Mouse (Mus musculus): ENCODE measurements around the gene Sowahd. TPM values are rescaled to one million over a fixed set of nuclear protein-coding genes. Genes with fewer than 3 reads are reported as not detected.
"Not testable (repeated sequence)": the region's sequence is repeated elsewhere in the genome, so short reads cannot be mapped to it uniquely, and the experiment has no call there.

Gene Sowahd
- not detected in 2 replicates for polyA plus RNA-seq (2012; rRNA removed)

DNA sequence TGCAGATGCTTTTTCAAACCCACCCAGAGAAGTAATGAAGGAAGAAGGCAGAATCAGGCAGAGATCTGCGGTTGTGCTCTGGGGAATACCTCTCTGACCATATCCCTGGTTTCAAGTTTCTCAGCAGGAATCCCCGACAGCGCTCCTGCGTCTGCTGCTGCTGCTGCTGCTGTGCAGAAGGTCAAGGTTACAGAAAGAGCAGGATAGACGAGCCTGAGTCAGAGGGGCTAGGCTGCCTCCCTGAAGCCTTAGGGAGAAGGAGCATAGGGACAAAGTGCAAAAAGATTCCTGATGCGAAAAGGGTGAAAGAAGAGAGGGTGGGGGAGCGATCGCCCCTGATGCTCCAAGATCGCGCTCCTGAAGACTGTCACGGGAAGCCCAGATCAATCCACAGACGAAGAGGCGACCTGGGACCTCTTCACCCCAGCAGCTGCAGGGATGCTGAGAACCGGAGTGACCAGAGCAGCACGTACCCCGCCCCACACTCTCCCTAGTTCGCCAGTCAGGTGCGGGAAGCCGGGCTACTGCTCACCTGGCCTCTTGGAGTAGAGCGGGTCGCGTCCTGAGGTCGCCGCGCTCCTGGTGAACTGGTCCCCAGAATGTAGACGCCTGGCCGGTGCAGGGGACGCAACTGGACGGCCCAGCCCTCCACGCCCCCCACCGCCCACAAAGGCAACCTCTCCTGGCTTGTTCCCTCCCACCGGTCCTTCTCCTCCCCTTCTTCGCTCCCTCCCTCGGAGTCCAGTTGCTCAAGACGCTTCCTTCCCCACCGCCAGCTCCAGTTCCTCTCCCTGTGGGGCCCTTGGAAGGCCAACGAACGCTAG lies at the start of gene Sowahd:
Gene Sowahd, plus strand, starts transcription at position 780 of the 824 bp plus-strand sequence.
- no peak for DNase-seq (ENCODE audit: low spot score)

DNA sequence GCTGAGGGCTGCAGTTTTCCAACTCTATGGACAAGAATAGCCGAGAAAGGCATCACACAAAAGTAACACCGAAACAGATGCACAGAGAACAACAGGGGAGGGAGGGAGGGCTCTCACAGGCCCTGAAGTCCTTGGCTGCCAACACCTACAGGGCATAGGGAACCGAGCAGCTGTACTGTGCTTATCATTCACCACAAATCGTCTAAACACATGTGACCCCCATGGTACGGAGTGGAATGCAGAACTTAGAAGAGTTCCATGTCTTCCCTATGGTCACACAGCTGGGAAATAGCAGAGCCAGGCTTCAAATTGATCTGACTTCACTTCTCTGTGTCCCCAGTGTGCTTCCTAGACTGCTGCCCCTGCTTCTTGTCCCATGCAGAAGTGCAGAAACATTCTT lies 34.8 kb upstream of the Sowahd start:
- no peak for DNase-seq (ENCODE audit: low spot score)

DNA sequence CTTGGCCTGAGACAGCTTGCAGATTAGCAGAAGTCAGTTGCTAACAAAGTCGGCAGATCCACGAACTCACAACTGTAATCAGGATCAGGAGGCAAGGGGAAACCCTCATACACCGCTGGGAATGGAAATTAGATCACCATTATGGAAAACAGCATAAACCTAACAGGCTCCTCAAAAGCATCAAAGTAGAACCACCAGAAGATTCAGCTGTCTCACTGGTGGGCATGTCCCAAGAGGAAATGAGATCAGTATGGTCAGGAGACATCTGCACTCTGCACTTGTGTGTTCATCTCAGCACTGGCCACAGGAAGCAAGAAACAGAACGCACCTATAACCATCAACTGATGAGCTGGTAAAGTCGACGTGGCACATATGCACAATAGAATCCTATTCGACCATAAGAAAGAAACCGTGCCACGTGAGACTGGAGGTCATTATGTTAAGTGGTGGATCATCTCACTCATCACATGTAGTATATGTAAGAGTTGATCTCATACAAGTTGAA lies 30.4 kb upstream of the Sowahd start:
- DNase-seq (ENCODE audit: low spot score): no peak

DNA sequence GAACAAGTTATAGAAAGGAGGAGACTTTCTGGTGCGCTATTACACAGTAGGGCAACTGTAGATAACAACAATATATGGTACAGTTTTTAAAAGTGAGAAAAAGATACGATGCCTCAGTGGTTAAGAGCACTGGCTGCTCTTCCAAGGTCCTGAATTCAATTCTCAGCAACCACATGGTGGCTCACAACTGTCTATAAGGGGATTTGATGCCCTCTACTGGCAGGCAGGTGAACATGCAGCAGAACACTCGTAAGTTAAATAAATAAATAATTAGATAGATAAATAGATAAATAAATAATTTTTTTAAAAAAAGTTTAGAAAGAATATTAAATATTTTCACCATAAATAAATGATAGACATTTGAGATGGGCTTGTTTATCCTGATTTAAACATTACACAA lies 29.6 kb upstream of the Sowahd start:
- DNase-seq (ENCODE audit: low spot score): no peak

DNA sequence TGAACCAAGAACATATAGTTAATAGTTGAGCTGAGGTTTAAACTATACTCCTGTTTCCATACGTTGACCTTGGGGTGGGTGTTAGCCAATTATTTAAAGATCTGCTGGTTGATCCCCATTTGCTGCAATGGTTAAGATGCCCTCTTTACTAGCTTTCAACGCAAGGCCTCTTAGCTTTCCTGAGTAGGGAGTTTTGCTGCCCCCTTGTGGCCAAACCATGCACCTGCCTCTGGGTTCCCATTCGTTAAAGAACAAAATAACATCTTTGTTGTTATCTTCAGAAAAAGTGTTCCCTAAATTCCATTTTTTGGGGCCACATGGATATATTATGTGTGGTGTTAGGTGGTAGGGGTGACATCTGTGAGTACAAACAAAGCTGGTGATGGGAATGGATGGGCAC lies 26.0 kb upstream of the Sowahd start:
- DNase-seq (ENCODE audit: low spot score): peak; percentile 27

DNA sequence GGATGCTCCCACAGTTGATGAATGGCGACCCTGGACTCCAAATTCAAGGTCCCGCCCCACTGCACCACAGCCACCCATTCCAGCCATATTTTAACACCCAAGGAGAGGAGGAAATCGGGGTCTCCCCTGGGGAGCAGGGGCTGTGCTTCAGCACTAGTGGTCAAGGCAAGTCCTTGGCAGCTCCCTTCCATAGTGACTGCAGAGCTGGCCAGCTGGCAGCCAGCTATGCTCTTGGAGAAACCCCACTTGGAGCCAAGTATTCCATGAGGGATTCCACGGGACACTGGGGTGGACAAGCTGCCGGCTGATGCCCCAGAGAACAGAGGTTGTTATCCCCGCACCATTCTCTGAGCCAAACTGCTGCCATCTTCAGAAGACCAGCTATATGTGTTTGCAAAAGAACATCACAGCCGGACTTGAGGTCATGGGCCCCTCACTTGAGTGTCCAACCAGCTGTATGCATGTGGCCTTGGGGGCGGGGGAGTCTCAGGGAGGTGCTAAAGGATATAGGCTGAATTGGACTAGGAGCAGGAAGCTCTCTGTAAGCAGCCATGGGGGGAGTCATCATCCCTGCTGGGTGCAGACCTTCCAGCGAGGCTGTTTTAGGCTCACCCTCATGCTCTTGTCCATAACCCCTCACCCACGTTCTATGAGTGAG lies 24.9 kb upstream of the Sowahd start:
- no peak for DNase-seq (ENCODE audit: low spot score)

DNA sequence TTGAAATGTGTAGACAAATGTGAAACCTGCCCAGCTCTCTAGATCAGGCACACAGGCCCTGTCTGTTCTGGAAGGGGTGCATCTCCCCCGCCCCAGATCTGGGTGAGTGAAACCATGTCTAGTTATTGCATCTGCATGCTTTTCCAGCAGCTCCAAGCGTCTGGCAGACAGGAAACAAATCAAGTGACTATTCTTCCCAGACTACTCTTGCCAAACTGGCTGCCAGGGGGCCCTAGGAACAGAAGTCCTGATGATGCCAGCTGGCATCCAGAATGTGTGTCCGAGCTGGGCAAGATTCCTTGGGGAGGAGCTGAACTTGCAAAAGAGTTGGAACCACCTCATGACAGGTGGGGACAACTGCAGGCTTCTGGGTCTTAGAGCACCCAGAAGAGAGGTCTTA lies 20.3 kb upstream of the Sowahd start:
- DNase-seq (ENCODE audit: low spot score): no peak

DNA sequence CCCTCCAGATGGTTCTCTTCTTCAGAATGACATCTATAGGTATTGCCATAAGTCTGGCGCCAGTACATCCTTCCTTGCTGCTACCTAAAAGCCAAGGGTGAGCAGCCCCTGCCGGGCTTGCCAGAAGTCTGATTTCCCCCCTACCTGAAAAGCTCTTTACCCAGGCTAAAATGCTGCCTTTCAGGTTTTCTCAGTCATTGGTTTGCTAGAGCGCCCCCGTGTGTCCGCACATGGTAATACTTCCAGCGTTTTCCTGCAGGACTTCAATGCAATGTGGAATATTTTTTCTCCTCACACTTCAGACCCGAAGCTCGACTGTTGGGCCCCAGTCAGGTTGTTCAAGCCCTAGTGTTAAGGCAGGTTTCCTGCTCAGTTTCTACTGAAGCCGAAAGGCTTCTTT lies 5.9 kb upstream of the Sowahd start:
- peak; percentile 38 for DNase-seq (ENCODE audit: low spot score)

DNA sequence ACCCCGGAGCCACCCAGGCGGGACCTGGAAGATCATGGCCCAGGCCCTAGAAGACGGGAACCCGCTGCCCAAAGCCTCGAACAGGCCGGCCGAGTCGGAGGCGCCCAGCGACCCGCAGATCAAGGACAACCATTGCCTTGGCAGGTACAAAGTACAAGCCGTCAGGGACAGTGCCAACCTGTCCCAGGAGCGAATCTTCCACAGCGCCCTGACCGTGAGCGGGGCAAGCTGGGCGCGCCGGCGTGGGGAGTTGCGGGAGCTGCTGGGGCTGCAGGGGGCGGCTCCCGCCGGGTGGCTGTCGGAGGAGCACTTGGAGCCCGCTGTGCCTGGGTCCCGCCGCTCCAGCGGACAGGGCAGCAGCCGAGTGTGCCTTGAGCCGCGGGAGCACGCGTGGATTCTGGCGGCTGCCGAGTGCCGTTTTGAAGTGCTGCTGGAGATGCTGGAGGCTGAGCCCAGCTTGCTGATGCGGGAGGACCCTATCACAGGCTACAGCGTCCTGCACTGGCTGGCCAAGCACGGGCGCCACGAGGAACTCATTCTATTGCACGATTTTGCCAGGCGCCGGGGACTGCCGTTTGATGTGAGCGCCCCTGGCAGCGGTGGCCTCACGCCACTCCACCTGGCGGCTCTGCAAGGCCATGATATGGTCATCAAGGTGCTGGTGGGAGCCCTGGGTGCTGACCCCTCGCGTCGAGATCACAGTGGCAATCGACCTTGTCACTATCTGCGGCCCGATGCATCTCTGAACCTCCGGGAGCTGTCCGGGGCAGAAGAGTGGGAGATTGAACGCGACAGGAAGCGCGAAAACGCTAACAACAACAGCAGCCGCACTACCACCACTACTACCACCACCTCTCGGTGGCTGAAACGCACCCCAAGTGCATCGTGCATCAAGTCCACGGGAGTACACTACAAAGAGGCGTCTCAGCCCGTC lies 512 bp downstream of the Sowahd start:
- peak; percentile 22 for DNase-seq (ENCODE audit: low spot score)

DNA sequence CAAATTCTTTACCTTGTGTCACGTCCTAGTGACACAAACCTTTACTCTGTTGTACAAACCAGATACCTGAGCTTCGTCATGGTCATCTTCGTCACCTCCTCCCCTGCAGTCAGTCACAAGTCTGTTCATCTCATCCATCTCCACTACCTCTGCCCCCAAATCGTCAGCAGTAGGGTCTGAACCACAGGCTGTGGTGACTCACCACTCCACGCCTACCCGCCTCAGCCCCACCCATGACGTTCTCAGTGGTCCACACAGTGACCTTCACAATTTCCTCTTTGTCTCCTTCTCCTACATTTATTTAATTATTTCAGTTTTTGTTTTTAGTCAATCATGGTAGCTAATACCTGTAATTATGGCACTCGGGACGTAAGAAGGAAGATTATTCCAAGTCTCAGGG lies 15.3 kb downstream of the Sowahd start:
- no peak for DNase-seq (ENCODE audit: low spot score)

DNA sequence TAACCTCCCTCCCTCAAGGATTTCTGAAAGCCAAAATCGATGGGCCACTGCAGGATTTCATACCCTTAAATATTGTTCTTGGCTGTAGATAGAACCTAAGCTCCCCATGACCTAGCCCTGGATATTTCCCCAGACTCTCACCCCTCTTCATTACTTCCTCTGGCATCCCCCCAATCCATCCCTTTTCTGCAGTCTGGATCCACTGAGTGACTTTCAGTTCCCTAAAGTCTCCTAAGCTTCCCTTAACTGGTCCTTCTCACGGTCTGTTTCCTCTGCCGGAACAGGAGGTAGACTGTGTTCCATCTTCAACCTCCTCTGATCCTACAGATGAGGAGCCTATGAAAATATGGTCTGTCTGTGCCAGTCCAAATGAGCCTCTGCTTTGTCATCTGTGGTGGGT lies 18.7 kb downstream of the Sowahd start:
- DNase-seq (ENCODE audit: low spot score): no peak

DNA sequence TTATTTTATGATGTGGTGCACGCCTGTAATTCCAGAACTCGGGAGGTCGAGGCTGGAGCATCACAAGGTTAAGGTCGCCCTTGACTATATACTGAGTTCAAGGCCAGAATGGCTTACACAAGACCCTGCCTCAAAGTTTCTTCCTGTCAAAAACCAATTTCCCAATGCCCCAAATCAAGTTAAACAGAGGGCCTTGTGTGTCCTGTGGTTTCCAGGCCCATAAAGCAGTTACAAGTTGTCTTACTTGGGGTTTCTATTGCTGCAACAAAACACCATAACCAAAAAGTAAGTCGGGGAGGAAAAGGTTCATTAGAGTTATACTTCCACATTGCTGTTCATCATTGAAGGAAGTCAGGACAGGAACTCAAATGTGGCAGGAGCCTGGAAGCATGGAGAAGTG lies 20.1 kb downstream of the Sowahd start:
- DNase-seq (ENCODE audit: low spot score): no peak

DNA sequence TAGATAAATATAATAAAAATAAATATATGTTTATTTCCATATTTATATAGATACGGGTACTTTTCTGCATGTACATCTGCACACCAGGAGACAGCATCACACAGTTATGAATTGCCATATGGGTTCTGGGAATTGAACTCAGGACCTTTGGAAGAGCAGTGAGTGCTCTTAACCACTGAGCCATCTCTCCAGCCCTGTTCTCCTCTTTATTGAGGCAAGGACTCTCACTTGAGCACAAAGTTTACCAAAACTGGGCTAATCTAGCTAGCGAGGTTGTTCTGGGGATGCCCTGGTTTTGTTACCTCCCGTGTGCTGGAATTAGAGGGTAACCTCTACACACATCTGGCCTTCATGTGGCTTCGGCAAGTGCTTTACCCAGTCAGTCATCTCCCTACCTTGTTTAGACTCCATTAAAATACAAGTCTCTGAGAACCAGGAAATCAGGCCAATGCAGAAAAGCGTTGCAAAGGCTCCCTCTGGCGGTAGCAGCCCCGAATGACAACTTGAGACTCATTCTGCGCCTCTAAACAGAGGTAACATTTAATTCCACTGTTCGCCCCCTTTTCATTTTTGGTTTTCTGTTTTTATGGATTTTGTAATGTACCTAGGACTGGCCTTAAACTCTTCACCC lies 25.7 kb downstream of the Sowahd start:
- DNase-seq (ENCODE audit: low spot score): peak; percentile 29

DNA sequence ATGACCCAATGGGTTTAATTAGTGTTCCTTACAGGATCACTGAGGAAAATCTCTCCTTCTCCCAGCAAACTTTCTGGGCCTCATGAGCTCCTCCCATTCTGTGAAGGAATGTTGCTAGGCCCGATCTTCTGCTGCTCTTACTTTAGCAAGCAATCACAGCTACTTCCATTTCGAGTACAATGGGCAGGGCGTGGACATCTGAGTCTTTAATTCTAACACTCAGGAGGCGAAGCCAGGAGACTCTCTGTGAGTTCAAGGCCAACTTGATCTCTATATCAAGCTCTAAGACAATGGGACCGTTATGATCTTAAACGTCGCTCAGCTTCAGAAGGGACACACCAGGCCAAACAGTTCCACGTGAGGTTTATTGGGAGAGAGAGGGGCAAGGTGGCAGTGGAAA lies 28.0 kb downstream of the Sowahd start:
- DNase-seq (ENCODE audit: low spot score): no peak

DNA sequence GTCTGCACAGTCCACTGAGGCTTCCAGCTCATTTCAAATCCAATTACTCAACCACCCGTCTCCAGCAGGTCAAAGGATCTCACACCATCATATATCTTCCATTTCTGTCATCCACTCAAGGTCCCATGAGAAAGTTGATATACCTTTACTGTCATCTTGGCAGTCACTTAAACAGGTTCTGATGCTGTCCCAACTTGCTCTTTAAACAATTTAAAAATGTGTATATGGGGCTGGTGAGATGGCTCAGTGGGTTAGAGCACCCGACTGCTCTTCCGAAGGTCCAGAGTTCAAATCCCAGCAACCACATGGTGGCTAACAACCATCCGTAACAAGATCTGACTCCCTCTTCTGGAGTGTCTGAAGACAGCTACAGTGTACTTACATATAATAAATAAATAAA lies 31.7 kb downstream of the Sowahd start:
- DNase-seq (ENCODE audit: low spot score): not testable (repeated sequence)

DNA sequence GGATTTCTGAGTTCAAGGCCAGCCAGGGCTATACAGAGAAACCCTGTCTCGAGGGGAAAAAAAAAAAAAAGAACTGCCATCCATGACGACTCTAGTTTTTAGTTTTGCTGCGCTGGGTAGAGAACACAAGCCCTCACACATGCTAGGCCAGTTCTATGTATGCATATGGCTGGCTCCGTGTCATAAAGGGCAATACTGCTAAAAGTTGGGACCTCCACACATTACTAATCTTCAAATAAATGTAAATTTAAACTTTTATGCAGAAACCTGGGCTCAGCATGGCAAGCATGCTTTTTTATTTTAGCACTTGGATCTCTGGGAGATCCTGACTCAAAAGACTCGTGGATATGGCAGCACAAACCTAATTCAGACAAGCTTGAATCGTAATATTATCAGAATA lies 32.5 kb downstream of the Sowahd start:
- DNase-seq (ENCODE audit: low spot score): no peak

DNA sequence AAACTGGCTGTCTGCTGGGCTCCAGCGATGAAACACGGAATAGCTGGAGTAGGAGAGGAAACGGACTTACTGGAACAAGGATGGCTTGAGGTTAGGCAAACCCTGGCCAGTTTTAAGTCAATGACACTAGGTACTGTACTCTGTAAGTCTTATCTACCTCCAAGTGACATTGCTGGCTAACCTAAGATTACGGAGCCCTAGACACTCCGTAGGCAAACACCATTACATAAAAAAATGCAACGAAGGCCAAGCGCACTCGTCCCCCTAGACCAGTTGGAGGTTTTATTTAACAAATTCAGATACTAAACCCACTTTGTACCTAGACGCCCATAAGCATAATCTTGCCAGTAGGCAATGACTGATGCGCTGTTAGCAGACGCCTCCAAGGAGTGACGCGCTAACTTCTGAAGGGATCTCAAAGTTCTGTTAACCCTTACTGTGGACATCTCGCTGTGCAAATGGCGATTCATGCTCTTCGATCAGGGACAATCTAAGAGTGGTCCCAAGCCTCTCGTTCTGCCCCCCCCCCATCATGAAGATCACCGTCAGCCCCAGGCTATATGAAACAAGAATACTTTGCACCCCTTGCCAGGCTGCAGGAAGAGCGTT lies 35.8 kb downstream of the Sowahd start:
- DNase-seq (ENCODE audit: low spot score): no peak

DNA sequence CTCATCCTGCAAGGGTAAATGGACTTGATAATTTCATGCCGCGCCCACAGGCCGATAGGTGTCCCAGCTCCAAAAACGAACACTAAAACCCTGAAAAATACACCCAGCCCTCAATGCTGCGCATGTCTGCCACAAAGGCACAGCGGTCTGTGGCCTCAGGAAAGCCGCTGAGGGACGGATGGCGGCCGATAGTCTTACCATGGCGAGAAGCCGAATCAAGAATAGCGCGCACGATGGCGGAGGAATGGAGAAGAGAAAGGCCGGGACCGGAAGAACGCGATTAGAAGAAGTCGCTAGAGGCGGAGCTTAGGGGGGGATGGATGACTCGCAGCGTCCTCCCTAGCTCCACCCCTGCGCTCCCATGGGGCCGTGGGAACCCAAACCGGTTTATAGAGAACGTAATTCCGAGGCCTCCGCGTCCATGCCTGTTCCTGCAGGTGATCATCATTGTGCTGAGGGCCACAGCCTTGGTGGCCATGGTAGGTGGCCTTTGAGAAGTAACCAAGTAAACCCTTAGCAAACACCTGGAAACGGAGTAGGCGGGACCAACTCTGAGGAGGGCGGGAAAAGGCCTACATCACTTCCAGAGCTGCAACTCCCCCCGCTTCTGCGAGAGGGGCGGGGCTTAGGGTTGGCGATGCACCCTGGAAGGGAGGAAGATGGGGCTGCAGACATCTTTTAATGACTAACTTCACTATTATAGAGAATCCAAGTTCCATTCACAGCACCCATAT lies 36.4 kb downstream of the Sowahd start, which contains the start of gene Rpl39:
Gene Rpl39, minus strand, starts transcription at position 476 of the 734 bp plus-strand sequence.
- DNase-seq (ENCODE audit: low spot score): peak; percentile 60

DNA sequence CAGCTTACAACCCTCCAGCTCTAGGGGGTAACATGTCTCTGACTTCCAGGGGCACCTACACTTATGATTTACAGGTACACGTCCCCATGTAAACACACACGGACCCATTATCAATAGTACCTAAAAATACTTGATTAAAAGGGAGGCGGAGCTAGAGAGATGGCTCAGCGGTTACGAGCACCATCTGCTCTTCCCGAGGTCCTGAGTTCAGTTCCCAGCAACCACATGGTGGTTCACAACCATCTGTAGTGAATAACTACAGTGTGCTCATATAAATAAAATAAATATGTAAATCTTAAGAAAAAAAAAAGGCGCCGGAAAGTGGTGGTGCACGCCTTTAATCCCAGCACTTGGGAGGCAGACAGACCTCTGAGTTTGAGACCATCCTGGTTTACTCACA lies 37.0 kb downstream of the Sowahd start:
- DNase-seq (ENCODE audit: low spot score): no peak

DNA sequence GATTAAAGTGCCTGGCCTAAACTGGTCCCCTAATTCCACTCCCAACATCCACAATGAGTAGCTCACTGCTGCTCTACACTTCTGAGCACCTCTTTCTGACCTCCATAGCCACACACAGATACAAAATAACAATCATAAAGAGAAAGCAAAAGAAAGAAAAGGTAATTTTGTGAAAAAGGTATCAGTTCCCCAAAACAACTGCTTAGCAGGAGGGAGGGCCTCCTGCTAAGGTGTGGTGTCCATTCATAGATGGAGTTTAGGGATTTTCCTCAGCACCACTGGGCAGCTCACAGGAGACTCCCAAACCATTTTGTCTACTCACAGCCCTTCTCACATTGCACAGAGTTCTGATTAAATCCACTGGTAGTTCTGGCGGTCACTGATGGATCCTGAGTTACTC lies 40.1 kb downstream of the Sowahd start:
- DNase-seq (ENCODE audit: low spot score): no peak
